Mouse (Mus musculus) spleen, postnatal 36 days (tissue): ENCODE data around the gene Mcat.
A peak's percentile ranks its signal among the peaks of the same experiment; 100 is the strongest.

ENCODE experiments used
- DNase-seq, 2 experiments: peaks; one replicate each; pipeline ENCODE4 v3.0.0; 2022; ENCODE audit warnings: low spot score in 2 of 2, mixed read lengths in 1 of 2

Mcat gene

GRCm38 (mm10) chr15:83576651-83577050 lies 13.1 kb upstream of the Mcat start:
- DNase-seq: no peak

DNA sequence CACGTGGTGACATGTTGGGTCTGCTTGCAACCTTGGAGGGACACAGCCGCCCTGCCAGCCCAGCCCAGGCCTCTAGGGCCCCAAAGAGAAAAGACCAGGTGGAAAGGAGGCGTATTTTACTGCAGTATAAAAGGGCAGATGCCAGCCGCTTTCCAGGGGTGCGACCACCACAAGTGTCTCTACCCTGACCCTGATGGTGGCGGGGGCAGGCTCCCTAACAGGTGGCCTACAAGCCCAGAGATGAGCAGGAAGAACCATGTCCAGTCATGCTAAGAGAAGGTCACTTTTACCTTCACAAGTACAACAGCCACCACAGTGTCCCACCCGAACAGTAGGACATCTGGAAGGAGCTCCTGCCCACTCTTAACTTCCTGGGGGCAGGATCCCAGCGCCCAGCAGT lies 12.0 kb upstream of the Mcat start:
- no peak for DNase-seq

DNA sequence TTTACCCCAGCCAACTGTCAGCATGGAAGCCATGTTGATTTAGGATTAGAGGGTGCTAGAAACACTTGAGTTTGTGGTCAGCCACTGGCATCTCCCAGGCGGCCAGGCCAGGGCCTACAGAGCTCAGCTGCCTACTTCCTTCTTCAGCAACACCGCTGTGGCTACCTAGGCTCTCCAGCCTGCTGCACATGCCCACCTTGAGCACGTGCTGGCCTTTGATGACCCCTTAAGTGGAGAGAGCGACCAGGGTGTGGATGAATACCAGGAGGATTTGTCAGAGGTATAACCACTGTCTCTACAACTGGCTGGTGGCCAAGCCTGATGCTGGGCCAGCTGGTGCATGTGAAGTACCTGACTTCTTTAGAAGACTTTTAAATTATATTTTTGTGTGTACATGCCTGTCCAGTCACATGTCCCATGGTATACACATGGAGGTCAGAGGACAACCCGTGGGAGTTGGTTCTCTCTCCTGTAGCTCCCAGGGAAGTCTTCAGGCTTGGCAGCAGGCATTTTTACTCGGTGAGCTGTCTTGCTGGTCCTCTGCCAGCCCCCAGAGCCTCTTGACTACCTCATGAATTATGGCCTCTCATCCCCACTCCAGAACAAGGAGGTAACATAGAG lies 11.3 kb upstream of the Mcat start:
- no peak for DNase-seq

- no peak for DNase-seq
Observed at GRCm38 (mm10) chr15:83573606-83574005, 10.0 kb upstream of the Mcat start.

GRCm38 (mm10) chr15:83572132-83572531 lies 8.5 kb upstream of the Mcat start:
- no peak for DNase-seq

- DNase-seq: no peak
Observed at GRCm38 (mm10) chr15:83571636-83572035, 8.0 kb upstream of the Mcat start.

DNA sequence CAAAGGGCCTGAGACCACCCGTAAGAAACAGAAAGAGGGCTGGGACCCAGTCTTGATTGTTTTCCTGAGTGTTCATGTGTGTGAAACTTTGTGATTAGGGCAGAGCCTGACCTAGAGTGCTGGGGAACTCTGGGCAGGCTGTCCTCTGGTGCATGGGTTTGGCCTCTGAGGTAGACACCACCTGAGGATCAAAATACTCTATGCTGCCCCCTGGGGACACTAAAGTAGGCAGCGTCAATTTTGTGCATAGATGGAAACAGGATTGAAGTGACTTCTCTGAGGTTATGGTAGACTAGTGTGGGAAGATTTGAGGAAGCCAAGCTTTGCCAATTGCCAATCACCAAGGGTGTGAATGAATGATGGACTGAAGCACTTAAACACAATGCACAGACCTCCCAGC lies 7.1 kb upstream of the Mcat start:
- no peak for DNase-seq

- DNase-seq: no peak
Observed at GRCm38 (mm10) chr15:83569682-83570081, 6.1 kb upstream of the Mcat start.

- DNase-seq: no peak
Observed at GRCm38 (mm10) chr15:83568544-83568943, 5.0 kb upstream of the Mcat start.

GRCm38 (mm10) chr15:83567728-83568127 lies 4.1 kb upstream of the Mcat start:
- no peak for DNase-seq

- DNase-seq: no peak
Observed at GRCm38 (mm10) chr15:83566006-83566405, 2.4 kb upstream of the Mcat start.

GRCm38 (mm10) chr15:83565434-83565833 lies 1.8 kb upstream of the Mcat start:
- DNase-seq: peak; percentile 38 to 61

DNA sequence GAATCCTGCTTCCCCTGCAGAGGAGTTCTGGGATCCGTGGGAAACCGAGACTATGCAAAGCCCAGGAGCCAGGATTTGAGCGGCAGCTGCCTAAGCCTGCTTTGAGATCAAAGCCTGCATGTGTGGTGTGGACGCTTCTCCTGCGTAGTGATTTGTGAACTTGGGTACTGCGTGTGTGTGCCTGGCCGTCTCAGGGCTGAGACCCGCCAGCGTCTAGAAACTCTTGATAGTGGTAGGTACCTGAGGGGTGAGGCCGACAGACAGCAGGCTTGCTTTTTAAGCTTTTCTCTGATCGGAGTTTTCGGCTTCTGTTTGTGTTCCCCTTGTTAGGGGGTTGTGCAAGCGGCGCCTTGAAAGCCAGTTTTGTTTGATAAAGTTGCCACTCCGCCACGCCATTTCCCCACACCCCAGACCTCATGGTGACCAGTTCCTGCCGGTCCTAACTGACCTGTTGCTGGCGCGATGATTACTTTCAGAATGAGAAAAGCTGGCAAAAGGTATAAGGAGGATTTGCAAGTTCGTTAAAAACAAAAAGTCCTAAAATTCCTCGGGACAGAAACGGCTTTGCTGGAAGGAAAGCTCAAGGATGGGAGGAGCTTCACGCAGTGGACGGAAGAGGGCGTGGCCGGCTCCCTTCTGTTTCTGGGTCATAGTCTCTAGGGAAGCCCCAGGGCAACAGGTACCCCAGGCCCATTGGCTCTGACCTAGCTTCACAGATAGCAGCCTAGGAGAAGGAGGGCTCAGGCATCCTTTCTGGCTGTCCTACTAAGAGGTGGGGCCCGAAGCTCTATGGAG lies 467 bp upstream of the Mcat start:
- peak; percentile 53 to 65 for DNase-seq

GRCm38 (mm10) chr15:83562626-83563270 lies 839 bp downstream of the Mcat start:
- DNase-seq: peak; percentile 85 to 90

- peak in 1 of 2 experiments; percentile 18 for DNase-seq
Observed at GRCm38 (mm10) chr15:83560941-83561477, 2.6 kb downstream of the Mcat start.

GRCm38 (mm10) chr15:83555161-83555974 lies 8.2 kb downstream of the Mcat start:
- peak; percentile 85 to 91 for DNase-seq

GRCm38 (mm10) chr15:83553831-83554230 lies 9.8 kb downstream of the Mcat start:
- DNase-seq: no peak

GRCm38 (mm10) chr15:83550137-83550536 lies 13.4 kb downstream of the Mcat start:
- DNase-seq: no peak

GRCm38 (mm10) chr15:83547144-83547543 lies 16.4 kb downstream of the Mcat start:
- DNase-seq: no peak

DNA sequence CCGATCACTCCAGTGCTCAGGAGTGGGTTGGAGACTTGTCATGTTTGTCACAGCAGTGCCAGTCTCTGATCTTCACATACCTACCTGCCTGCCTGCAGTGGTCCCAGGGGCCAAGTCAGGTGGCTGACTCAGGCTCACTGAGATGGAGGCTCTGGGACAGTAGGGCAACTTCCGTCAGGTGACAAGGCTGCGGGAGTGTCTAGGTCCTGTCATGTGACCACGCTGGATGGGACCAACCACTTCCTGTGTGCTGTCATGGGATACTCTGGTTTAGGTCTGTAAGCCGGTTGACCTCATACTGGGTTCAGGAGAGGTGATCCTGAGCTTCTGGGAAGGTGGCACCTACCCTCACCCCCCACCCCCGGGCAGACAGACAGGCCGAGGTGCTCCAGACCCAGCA lies 17.6 kb downstream of the Mcat start:
- no peak for DNase-seq

GRCm38 (mm10) chr15:83541647-83542287 lies 21.8 kb downstream of the Mcat start:
- no peak for DNase-seq
